Mouse (Mus musculus) thymus, postnatal 36 days (tissue): ENCODE data around the gene Fbxw24.
"Not testable (repeated sequence)": the region's sequence is repeated elsewhere in the genome, so short reads cannot be mapped to it uniquely, and the experiment has no call there.

Experiments used
- DNase-seq, 2 experiments: peaks; one replicate each; pipeline ENCODE4 v3.0.0; 2022; ENCODE audit warnings: mixed read lengths in 2 of 2

Fbxw24 gene

DNA sequence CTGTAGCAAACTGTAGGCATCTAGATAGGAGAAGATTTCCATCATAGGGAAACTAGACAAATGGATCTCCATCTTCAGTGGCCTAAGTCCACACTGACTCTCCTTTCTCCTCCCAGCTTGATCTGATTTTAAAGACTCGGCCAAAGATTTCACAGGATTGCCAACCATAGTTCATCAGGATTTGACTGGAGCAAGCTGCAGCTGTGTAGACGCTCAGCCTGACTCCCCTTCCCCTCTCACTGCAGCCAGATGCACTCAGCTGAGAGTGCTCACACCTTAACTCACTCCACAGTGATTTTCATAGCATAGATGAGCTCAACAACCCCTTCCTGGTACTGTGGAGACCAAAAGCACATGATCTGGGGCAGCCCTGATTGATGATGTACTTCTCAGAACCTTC is at the start of gene Fbxw24:
Gene Fbxw24 (minus strand): TSS at position 101 of the 400 bp plus-strand sequence.
- DNase-seq, result not testable (repeated sequence)

GRCm38 (mm10) chr9:109664552-109664951 is 38.7 kb upstream of the Fbxw24 start, which contains the start of gene Fbxw25:
TSS of gene Fbxw25 (minus strand) at chr9:109664652.
- not testable (repeated sequence) for DNase-seq

- DNase-seq, result not testable (repeated sequence)
Measured at GRCm38 (mm10) chr9:109606837-109607236, 19.0 kb downstream of the Fbxw24 start.

GRCm38 (mm10) chr9:109602128-109602527 is 23.7 kb downstream of the Fbxw24 start:
- DNase-seq, result not testable (repeated sequence)

DNA sequence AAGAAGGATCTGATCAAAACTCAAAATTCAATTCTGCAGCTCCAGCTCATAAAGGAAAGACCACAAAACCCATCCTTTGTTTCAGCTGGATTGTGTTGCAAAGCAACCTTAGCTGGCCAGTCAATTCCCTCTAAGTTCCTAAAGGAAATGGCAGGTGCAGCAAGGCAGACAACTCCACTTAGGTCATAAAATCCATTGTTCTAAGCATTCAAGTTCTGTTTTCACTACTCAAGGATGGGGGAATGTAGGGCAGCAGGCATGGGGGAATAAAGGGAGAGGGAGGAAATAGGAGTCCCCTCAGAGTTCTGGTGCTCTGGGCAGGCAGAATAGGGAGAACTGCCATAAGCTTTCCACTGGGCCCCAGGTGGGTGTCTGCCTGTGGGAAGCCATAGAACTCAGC is 28.6 kb downstream of the Fbxw24 start:
- no peak for DNase-seq

- no peak for DNase-seq
Measured at GRCm38 (mm10) chr9:109594866-109595265, 31.0 kb downstream of the Fbxw24 start.

GRCm38 (mm10) chr9:109568162-109568561 is 57.7 kb downstream of the Fbxw24 start, which contains the start of gene Fbxw15:
TSS of gene Fbxw15 (minus strand) at chr9:109568262.
- not testable (repeated sequence) for DNase-seq

GRCm38 (mm10) chr9:109565546-109565945 is 60.3 kb downstream of the Fbxw24 start:
- no peak for DNase-seq

- DNase-seq, result not testable (repeated sequence)
Measured at GRCm38 (mm10) chr9:109562106-109562505, 63.8 kb downstream of the Fbxw24 start.

DNA sequence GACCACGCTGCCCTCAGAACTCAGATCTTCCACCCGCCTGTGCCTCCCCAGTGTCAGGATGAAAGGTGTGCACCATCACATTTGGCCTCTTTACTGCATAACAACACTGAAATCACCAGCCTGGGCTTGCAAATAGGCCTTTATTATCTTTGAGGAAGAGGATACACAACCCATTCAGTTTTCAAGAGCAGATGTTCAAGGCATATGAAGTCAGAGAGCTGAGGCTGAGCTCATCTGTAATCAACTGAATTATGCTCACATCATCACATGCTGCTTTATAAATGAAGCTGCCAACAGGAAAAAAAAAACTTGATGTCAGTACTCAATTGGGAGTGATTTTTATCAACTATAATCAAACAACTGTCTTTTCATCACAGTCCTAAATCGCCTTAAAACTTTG is 73.4 kb downstream of the Fbxw24 start:
- no peak for DNase-seq
